Mouse (Mus musculus) heart, embryonic 12.5 days (tissue): ENCODE data around the gene Kat6b. TPM values are rescaled to one million over a fixed set of nuclear protein-coding genes. Genes with fewer than 3 reads are reported as not detected.
A peak's percentile ranks its signal among the peaks of the same experiment; 100 is the strongest.

Source experiments
- ATAC-seq: fragments of 200-750 bp; cut with Nextera tagmentation; 2 replicates; pipeline ENCODE4 v1.8.0; 2017; ENCODE audit warnings: moderate TSS enrichment, moderate library complexity; ENCODE audit not compliant: insufficient number of reproducible peaks, low FRiP score
- H3K27ac ChIP-seq: fragments of 300-500 bp; sonication (generic); 2 replicates; pipeline ENCODE4 v1.5.1; 2016; ENCODE audit warnings: mild to moderate bottlenecking, moderate library complexity; ENCODE audit not compliant: poor library complexity, severe bottlenecking
- H3K27me3 ChIP-seq: fragments of 300-500 bp; sonication (generic); replicated peaks from 2 replicates; pipeline ENCODE4 v1.6.1; 2016; ENCODE audit warnings: mild to moderate bottlenecking, moderate library complexity
- H3K36me3 ChIP-seq: fragments of 300-500 bp; sonication (generic); 2 replicates; pipeline ENCODE4 v1.6.1; 2016; ENCODE audit warnings: mild to moderate bottlenecking, moderate library complexity
- H3K4me1 ChIP-seq: fragments of 300-500 bp; sonication (generic); replicated peaks from 2 replicates; pipeline ENCODE4 v1.6.1; 2016; ENCODE audit warnings: mild to moderate bottlenecking
- H3K4me2 ChIP-seq: fragments of 300-500 bp; sonication (generic); 2 replicates; pipeline ENCODE4 v1.6.1; 2016; ENCODE audit warnings: mild to moderate bottlenecking, moderate library complexity
- H3K4me3 ChIP-seq: fragments of 300-500 bp; sonication (generic); 2 replicates; pipeline ENCODE4 v1.5.1; 2016; ENCODE audit warnings: mild to moderate bottlenecking
- H3K9ac ChIP-seq: fragments of 300-500 bp; sonication (generic); 2 replicates; pipeline ENCODE4 v1.6.1; 2016; ENCODE audit warnings: mild to moderate bottlenecking, moderate library complexity
- H3K9me3 ChIP-seq: fragments of 300-500 bp; sonication (generic); replicated peaks from 2 replicates; pipeline ENCODE4 v1.6.1; 2016; ENCODE audit warnings: mild to moderate bottlenecking, moderate library complexity
- WGBS: fragments of 180-500 bp; shearing (Covaris S2); methylation state at CpG from one replicate; pipeline ENCODE4 v1.1.7; 2016; 5-methylcytosine and 5-hydroxymethylcytosine counted together
- polyA plus RNA-seq: library from polyadenylated mRNA; unstranded; fragments of >200 nt; fragmentation: Nextera tagmentation; extraction: Ambion mirVana; gene quantifications from 2 replicates; pipeline ENCODE4 v1.2.1, GENCODE M21; 2016

The Kat6b gene
- polyA plus RNA-seq, result 12.2 and 15.9 TPM in 2 replicates

DNA sequence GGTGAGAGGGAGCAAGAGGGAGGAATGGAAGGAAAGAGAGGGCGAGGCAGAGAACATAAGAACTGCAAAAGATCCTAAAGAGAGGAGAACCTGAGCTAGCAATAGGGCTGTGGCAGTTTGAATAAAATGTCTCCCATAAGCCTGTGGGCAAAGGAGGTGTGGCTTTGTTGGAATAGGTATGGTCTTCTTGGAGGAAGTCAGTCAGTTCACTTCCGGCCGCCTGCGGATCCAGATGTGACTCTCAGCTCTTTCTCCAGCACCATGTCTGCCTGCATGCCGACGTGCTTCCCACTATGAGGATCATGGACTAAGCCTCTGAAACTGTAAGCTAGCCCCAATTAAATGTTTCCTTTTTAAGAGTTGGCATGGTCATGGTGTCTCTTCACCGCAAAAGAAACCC, at the start of gene Kat6b:
TSS of gene Kat6b (plus strand) at position 204 of the 400 bp plus-strand sequence.
- no peaks in the 10 kb centered on the region for H3K9me3 ChIP-seq
- 85% methylated on average over 7 of the region's 7 CpGs for WGBS
- H3K4me2 ChIP-seq, result no peak within 1 kb of the TSS
- H3K27ac ChIP-seq, result no peak within 1 kb of the TSS
- no peaks in the 10 kb centered on the region for H3K4me1 ChIP-seq
- no peak for ATAC-seq
- H3K4me3 ChIP-seq, result no peak within 1 kb of the TSS
- no peaks in the 10 kb centered on the region for H3K36me3 ChIP-seq
- no peak within 1 kb of the TSS for H3K9ac ChIP-seq
- no peaks in the 10 kb centered on the region for H3K27me3 ChIP-seq

DNA sequence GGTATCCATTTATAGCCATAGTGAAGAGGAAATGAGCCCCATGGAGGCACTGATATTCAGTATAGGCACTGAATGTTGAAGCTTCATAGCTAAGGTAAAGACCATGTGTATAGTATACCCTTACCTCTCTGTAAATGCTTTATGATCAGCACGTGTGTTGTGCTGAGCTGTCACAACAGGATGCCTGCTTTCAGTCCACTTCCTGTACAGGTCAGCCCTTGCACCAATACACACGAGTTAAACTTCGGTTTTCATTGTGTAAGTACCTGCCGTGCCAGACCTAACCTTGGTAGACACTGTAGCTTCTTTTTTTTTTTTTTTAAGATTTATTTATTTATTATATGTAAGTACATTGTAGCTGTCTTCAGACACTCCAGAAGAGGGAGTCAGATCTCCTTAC, 47.8 kb upstream of the Kat6b start:
- Histone ChIP-seq H3K36me3 (peaks cover 16% of the 10 kb centered on the region), H3K27ac (no peak overlapping the region), H3K4me1 (peaks cover 34% of the 10 kb centered on the region), H3K9me3 (no peaks in the 10 kb centered on the region), H3K27me3 (no peaks in the 10 kb centered on the region), H3K4me2 (no peak overlapping the region), H3K9ac (no peak overlapping the region), H3K4me3 (no peak overlapping the region)
- WGBS, result 84% methylated on average over 4 of the region's 4 CpGs
- no peak for ATAC-seq

GRCm38 (mm10) chr14:21433995-21434394, 47.2 kb upstream of the Kat6b start:
- WGBS, result 73% methylated on average over 5 of the region's 5 CpGs
- peaks cover 38% of the 10 kb centered on the region for H3K4me1 ChIP-seq
- H3K9me3 ChIP-seq, result no peaks in the 10 kb centered on the region
- no peak overlapping the region for H3K4me2 ChIP-seq
- peaks cover 14% of the 10 kb centered on the region for H3K36me3 ChIP-seq
- H3K9ac ChIP-seq, result no peak overlapping the region
- H3K4me3 ChIP-seq, result no peak overlapping the region
- ATAC-seq, result no peak
- no peaks in the 10 kb centered on the region for H3K27me3 ChIP-seq
- H3K27ac ChIP-seq, result 0 out of 2 replicates have a peak overlapping the region, but pooled peaks have one; percentile 27

- 28% methylated on average over 9 of the region's 9 CpGs for WGBS
- Histone ChIP-seq H3K9ac (no peak overlapping the region), H3K27ac (peak overlapping the region; percentile 71), H3K27me3 (no peaks in the 10 kb centered on the region), H3K36me3 (peaks cover 14% of the 10 kb centered on the region), H3K9me3 (no peaks in the 10 kb centered on the region), H3K4me1 (peaks cover 44% of the 10 kb centered on the region), H3K4me2 (peak overlapping the region; percentile 41), H3K4me3 (no peak overlapping the region)
- ATAC-seq, result no peak
These were observed 46.5 kb upstream of the Kat6b start for GRCm38 (mm10) chr14:21434686-21435085.

- Histone ChIP-seq H3K36me3 (peaks cover 8% of the 10 kb centered on the region; the same call in 1 of the 2 replicates), H3K9me3 (peaks cover 4% of the 10 kb centered on the region; the same call in 1 of the 2 replicates), H3K4me1 (peaks cover 48% of the 10 kb centered on the region), H3K27me3 (no peaks in the 10 kb centered on the region), H3K4me3 (no peak overlapping the region), H3K27ac (no peak overlapping the region), H3K9ac (no peak overlapping the region), H3K4me2 (no peak overlapping the region)
- WGBS, result 44% methylated on average over 4 of the region's 4 CpGs
- ATAC-seq, result 0 out of 2 replicates have a peak, but pooled peaks have one; percentile 42
These were observed 41.4 kb upstream of the Kat6b start for GRCm38 (mm10) chr14:21439785-21440184.

- H3K9ac ChIP-seq, result no peak overlapping the region
- H3K9me3 ChIP-seq, result peaks cover 4% of the 10 kb centered on the region; the same call in 1 of the 2 replicates
- peaks cover 8% of the 10 kb centered on the region; the same call in 1 of the 2 replicates for H3K36me3 ChIP-seq
- no peaks in the 10 kb centered on the region for H3K27me3 ChIP-seq
- no peak for ATAC-seq
- H3K4me3 ChIP-seq, result no peak overlapping the region
- WGBS, result 87% methylated on average over 2 of the region's 2 CpGs
- no peak overlapping the region for H3K27ac ChIP-seq
- H3K4me1 ChIP-seq, result peaks cover 44% of the 10 kb centered on the region
- H3K4me2 ChIP-seq, result no peak overlapping the region
These were observed 40.7 kb upstream of the Kat6b start for GRCm38 (mm10) chr14:21440526-21440925.

GRCm38 (mm10) chr14:21441772-21442533, 39.3 kb upstream of the Kat6b start:
- WGBS, result 88% methylated on average over 10 of the region's 10 CpGs
- H3K4me3 ChIP-seq, result no peak overlapping the region
- no peak for ATAC-seq
- H3K4me1 ChIP-seq, result peaks cover 37% of the 10 kb centered on the region
- H3K4me2 ChIP-seq, result no peak overlapping the region
- no peak overlapping the region for H3K27ac ChIP-seq
- peaks cover 4% of the 10 kb centered on the region; the same call in 1 of the 2 replicates for H3K9me3 ChIP-seq
- H3K36me3 ChIP-seq, result peaks cover 8% of the 10 kb centered on the region; the same call in 1 of the 2 replicates
- no peak overlapping the region for H3K9ac ChIP-seq
- H3K27me3 ChIP-seq, result no peaks in the 10 kb centered on the region

GRCm38 (mm10) chr14:21452581-21452980, 28.7 kb upstream of the Kat6b start:
- no peak overlapping the region for H3K9ac ChIP-seq
- no peak for ATAC-seq

GRCm38 (mm10) chr14:21453896-21454295, 27.3 kb upstream of the Kat6b start:
- WGBS, result 74% methylated on average over 2 of the region's 2 CpGs
- H3K4me1 ChIP-seq, result peaks cover 10% of the 10 kb centered on the region
- H3K27ac ChIP-seq, result no peak overlapping the region
- H3K9me3 ChIP-seq, result no peaks in the 10 kb centered on the region
- ATAC-seq, result no peak
- H3K27me3 ChIP-seq, result no peaks in the 10 kb centered on the region
- H3K9ac ChIP-seq, result no peak overlapping the region
- no peak overlapping the region for H3K4me3 ChIP-seq
- H3K4me2 ChIP-seq, result no peak overlapping the region
- H3K36me3 ChIP-seq, result peaks cover 13% of the 10 kb centered on the region

More at GRCm38 (mm10) chr14:21452581-21452980, 28.7 kb upstream of the Kat6b start:
- 60% methylated on average over 4 of the region's 4 CpGs for WGBS
- no peak overlapping the region for H3K4me3 ChIP-seq
- peaks cover 10% of the 10 kb centered on the region for H3K4me1 ChIP-seq
- H3K4me2 ChIP-seq, result no peak overlapping the region
- H3K27me3 ChIP-seq, result no peaks in the 10 kb centered on the region
- H3K27ac ChIP-seq, result no peak overlapping the region
- peaks cover 16% of the 10 kb centered on the region for H3K36me3 ChIP-seq
- no peaks in the 10 kb centered on the region for H3K9me3 ChIP-seq

- Histone ChIP-seq H3K27ac (no peak overlapping the region), H3K9ac (no peak overlapping the region), H3K9me3 (no peaks in the 10 kb centered on the region), H3K4me1 (peaks cover 10% of the 10 kb centered on the region), H3K27me3 (no peaks in the 10 kb centered on the region), H3K36me3 (no peaks in the 10 kb centered on the region), H3K4me3 (no peak overlapping the region), H3K4me2 (no peak overlapping the region)
- no peak for ATAC-seq
- 87% methylated on average over 7 of the region's 7 CpGs for WGBS
These were observed 25.4 kb upstream of the Kat6b start for GRCm38 (mm10) chr14:21455654-21456350.

DNA sequence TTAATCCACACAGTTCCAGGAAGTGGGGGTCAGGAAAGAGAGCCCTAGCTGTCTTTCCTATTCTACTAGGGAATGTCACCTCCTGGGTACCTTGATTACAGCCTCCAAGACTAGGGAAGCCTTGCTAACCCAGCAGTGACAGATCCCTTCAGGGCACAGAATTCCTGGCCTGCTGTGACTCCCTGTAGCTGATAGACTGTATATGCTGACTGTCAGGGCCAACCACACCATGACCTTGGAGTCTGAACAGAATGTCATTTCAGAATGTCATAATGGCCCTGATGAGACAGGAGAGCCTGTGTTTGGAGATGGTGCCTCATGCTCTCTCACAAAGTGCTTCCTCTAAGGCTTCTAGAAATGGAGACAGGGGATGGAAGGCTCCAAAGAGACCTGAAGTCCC, 24.7 kb upstream of the Kat6b start:
- Histone ChIP-seq H3K4me3 (no peak overlapping the region), H3K27me3 (no peaks in the 10 kb centered on the region), H3K9me3 (no peaks in the 10 kb centered on the region), H3K36me3 (no peaks in the 10 kb centered on the region), H3K4me2 (no peak overlapping the region), H3K9ac (no peak overlapping the region), H3K27ac (no peak overlapping the region), H3K4me1 (peaks cover 10% of the 10 kb centered on the region)
- no peak for ATAC-seq
